Mouse (Mus musculus) cerebellum, adult 11 months (tissue): Measurements from ENCODE around the gene Gm2001.
"Not testable (repeated sequence)": the region's sequence is repeated elsewhere in the genome, so short reads cannot be mapped to it uniquely, and the experiment has no call there.

Source experiments
- DNase-seq: peaks from one replicate; pipeline ENCODE4 v3.0.0; 2022

Gm2001 gene

DNA sequence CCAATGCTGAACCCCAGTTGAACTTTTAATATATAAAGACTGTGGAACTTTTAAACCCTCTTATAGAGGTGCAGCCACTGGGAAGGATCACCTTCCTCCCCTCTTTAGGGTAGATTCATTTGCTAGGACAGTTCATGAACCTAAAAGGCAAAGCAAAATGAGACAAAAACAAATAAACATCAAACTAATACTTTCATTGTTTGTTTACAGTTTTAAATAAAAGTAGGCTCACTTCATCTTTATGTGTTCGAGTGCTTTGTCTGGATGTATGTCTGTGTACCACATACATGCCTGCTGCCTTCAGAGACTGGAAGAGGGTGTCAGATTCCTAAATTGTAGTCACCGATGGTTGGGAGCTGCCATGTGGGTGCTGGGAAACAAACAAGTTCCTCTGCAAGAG is at the start of gene Gm2001:
Gene Gm2001, minus strand, starts transcription at position 101 of the 400 bp plus-strand sequence.
- DNase-seq, result not testable (repeated sequence)

DNA sequence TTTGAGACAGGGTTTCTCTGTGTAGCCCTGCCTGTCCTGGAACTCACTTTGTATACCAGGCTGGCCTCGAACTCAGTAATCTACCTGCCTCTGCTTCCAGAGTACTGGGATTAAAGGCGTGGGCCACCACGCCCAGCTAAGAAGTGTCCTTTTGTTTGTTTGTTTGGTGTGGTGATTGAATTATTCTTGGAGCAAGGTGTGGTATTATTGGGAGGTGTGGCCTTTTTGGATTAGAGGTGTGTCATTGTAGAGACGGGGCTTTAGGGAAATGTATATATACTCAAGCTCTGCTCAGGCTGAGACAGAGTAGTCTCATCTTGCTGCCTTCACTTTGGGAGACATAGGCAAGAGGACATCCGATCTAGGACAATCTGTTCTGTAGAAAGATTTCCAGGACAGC is 31.6 kb upstream of the Gm2001 start, which contains the start of gene Gm2016:
Gene Gm2016, plus strand, starts transcription at position 301 of the 400 bp plus-strand sequence.
- DNase-seq, result not testable (repeated sequence)

DNA sequence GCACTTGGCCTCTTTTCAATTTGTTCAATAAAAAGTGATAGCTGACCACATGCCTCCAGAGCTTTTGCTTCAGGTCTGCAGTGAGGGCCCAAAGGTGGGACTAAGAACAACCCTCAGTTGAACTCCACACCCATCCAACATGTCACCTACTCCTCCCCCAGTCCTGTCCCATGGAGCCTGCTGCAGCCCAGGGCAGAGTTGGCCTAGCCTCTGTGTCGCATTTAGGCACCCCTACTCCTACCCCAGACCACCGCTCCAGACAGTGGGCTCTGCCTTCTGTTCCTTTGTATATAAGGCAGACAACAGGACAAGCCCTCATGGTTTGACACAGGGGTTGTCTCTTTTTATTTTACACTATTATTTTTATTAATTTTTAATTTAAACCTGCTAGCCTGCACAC is 21.9 kb upstream of the Gm2001 start:
- DNase-seq, result not testable (repeated sequence)

DNA sequence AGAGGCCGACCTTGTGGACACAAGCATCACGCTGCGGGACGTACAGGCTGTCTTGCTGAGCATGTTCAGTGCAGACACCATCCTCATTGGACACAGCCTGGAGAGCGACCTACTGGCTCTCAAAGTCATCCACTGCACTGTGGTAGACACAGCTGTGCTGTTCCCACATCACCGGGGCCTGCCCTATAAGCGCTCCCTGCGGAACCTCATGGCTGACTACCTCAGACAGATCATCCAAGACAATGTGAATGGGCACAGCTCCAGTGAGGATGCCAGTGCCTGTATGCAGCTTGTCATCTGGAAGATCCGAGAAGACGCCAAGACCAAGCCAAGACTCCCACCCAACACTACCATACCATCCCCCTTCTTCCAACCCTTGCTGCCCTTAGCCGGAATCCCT is 21.5 kb upstream of the Gm2001 start:
- DNase-seq, result not testable (repeated sequence)

DNA sequence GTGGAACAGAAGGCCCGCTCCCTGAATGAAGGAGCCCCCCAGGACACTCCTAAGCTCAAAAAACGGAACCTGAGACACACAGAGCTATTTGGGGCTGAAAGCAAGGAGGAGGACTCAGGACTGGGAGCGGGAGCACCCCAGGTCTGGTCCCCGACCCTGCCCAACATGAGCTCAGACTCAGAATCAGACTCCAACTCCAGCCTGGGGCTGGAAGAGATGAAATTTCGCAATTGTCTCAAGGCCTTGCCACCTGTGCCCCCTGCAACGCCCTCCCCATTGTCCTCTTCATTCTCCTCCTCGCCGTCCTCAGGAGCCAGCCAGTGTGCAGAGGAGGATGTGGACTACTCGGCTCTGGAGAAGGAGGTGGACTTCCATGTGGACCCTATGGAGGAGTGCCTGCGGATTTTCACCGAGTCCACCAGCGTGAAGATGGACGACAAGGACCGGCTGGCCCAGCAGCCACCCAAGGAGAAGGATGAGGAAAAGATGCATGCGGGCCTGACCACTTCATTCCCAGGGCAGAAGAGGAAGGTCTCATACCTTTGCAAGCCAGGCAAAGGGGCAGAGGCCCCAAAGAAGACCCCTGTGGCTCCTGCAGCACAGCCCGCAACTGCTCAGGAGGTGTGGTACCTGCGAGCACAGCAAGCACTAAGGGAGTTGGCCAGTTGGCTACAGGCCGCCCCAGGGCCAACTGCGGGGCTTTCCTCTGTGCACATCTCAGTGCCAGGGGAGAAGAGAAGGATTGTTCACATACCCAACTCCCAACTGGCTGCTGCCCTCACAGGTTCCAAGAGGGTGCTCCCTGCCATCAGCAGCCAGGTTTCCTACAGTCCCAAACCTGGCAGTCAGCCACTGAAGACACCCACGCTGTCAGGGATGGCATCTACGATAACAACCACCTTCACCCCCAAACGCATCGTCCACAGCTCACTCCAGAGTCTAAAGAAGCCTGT is 19.9 kb upstream of the Gm2001 start:
- not testable (repeated sequence) for DNase-seq

DNA sequence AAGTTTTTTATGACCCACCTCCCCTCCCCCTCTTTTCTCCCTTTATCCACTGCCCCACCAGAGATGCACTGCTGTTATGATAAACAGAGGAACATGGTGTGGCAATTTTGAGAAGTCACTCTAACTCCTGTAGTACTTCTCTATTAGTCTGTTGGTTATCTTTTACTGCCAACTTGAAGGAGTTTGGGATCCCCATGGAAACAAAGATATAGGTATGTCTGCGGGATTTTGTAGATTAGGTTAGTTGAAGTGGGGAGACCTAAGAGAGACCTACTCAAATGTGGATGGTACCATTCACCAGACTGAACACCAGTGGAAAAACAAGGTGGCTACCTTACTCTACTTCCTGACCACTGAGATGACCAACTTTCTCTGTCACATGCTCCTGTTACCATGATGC is 13.9 kb upstream of the Gm2001 start:
- DNase-seq, result not testable (repeated sequence)

DNA sequence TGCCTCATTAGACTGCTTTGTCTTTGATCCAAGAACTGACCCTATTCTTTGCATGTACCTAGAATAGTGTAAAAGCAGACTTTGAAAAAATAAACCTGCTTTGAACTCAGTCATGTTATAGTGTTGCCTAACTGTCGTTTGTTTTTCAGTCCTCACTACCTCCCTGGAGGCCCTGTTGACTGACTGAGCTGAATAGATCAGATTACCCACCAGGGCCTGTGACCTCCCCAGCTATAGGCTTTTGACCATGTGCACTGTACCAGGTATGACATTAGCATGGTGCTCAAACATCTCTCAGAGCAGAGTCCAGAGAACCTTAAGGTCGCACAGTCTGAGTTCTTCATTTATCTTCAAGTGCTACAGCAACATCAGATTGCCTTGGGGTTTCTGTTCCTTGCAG is 8.5 kb upstream of the Gm2001 start:
- DNase-seq, result not testable (repeated sequence)

DNA sequence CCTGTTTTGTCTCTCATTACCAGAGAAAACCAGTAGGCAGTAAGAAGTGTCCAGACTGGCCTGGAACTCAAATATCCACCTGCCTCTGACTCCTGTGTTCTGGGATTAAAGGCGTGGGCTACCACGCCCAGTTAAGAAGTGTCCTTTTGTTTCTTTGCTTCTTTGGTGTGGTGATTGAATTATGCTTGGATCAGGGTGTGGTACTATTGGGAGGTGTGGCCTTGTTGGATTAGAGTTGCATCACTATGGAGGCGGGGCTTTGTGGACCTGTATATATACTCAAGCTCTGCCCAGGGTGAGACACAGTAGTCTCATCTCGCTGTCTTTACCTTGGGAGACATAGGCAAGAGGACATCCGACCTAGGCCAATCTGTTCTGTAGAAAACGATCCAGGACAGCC is 25.9 kb downstream of the Gm2001 start, which contains the start of gene BB287469:
Gene BB287469, plus strand, starts transcription at position 301 of the 400 bp plus-strand sequence.
- DNase-seq, result not testable (repeated sequence)

DNA sequence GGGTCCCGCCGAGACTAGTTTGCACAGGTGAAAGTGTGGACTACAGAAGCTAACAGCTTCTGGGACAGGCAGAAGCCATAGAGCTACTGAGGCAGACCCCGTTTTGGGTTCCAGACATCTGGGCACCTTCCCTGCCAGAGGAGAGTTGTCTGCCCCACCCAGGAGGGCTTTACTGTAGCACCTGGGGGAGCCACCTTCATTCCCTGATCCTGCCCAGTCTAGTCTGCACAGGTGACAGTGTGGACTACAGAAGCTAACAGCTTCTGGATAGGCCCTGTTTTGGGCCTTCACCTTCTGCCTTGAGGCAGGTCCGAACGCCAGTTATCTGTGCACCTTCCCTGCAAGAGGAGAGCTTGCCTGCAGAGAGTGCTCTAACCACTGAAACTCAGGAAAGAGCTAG is 44.2 kb downstream of the Gm2001 start:
- not testable (repeated sequence) for DNase-seq

DNA sequence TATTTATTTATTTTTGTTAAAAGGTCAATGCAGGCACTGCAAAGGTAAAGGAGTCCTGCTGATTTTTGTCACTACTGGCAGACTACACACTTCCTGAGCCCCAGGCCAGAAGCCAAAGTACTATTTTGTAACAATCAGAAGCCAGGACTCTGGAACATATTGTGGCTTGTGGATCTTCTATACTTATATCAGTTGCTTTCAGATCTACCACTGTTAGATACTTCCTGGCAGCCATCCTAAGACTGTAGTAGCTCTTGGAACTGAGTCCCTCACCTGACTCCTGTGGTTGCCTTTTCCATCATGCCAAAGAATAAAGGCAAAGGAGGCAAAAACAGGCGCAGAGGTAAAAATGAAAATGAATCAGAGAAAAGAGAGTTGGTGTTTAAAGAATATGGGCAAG is 46.9 kb downstream of the Gm2001 start, which contains the start of gene Gm21936:
Gene Gm21936, plus strand, starts transcription at position 301 of the 400 bp plus-strand sequence.
- DNase-seq, result not testable (repeated sequence)
